Mouse (Mus musculus): ENCODE data around the gene Slc26a5. TPM values are rescaled to one million over a fixed set of nuclear protein-coding genes. Genes with fewer than 3 reads are reported as not detected.

The Slc26a5 gene
- total and polyA plus RNA-seq, 3 experiments = not detected

DNA sequence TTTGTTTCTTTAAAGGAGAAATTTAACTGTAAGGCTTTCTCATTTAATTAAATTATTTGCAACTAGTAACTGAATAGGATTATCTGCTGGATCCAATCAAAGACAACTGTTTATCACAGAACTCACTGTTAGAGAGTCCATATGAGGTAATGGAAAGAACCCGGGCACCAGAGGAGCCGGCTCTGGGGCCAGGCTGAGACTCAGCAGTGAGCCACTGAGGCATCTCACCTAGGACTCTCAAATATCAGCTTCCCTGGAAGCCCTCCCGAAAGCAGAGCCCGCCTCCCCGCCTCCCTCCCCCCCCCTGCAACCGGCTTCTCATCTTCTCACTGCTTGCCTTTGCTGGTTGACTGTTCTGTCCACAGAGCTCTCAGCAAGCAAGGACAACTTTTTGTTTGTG lies 37.8 kb downstream of the Slc26a5 start:
- no peaks in the 10 kb centered on the region for H3K79me2 ChIP-seq (ENCODE audit: control insufficient read depth, insufficient read depth, low read length, poor library complexity)
- H3K27me3 ChIP-seq (ENCODE audit: control insufficient read depth in 1 of 2, insufficient read depth in 2 of 2, low read length in 2 of 2) = peaks cover 2 to 7% of the 10 kb centered on the region in 2 experiments; a peak in 3 of 4 replicates
- H3K36me3 ChIP-seq (ENCODE audit: control insufficient read depth in 1 of 2, insufficient read depth in 2 of 2, low read length in 2 of 2) = no peaks in the 10 kb centered on the region
- no peaks in the 10 kb centered on the region for H3K4me1 ChIP-seq (ENCODE audit: control insufficient read depth in 1 of 2, insufficient read depth in 2 of 2, low read length in 2 of 2)
- no peak overlapping the region for H3K27ac ChIP-seq (ENCODE audit: control insufficient read depth, low read depth, low read length)
- no peak overlapping the region for H3K9ac ChIP-seq (ENCODE audit: control insufficient read depth, low read depth, low read length, poor library complexity, severe bottlenecking)
- H3K9me3 ChIP-seq (replicated peaks; ENCODE audit: insufficient read depth, low read length) = no peaks in the 10 kb centered on the region
- H3K4me3 ChIP-seq (ENCODE audit: control insufficient read depth in 1 of 2, insufficient read depth in 1 of 2, low read depth in 2 of 2, low read length in 2 of 2) = no peak overlapping the region
- TF ChIP-seq UBTF (IDR thresholded peaks at IDR 0.05; ENCODE audit: borderline replicate concordance, insufficient read depth, low read depth, low read length) (no peak), EP300 (IDR thresholded peaks at IDR 0.05; ENCODE audit: low read depth in 1 of 2, low read length in 2 of 2) (no peak), HCFC1 (IDR thresholded peaks at IDR 0.05; ENCODE audit: low read depth, low read length) (no peak), SMC3 (IDR thresholded peaks at IDR 0.05; ENCODE audit: low read depth, low read length) (no peak), MYB (IDR thresholded peaks at IDR 0.05; ENCODE audit: low read depth, low read length) (no peak), NRF1 (IDR thresholded peaks at IDR 0.05; ENCODE audit: insufficient read depth, low read depth, low read length, poor library complexity, severe bottlenecking) (no peak), ZKSCAN1 (IDR thresholded peaks at IDR 0.05; ENCODE audit: low read depth, low read length) (no peak), GATA1 (IDR thresholded peaks at IDR 0.05; ENCODE audit: low read depth, low read length) (no peak), POLR2A (IDR thresholded peaks at IDR 0.05; ENCODE audit: control insufficient read depth in 1 of 2, insufficient read depth in 1 of 2, low read depth in 1 of 2, low read length in 2 of 2, poor library complexity in 1 of 2) (no peak), POLR2AphosphoS5 (IDR thresholded peaks at IDR 0.05; ENCODE audit: borderline replicate concordance, low read depth, low read length) (no peak), USF2 (IDR thresholded peaks at IDR 0.05; ENCODE audit: borderline replicate concordance in 1 of 2, insufficient read depth in 1 of 2, low read depth in 1 of 2, low read length in 2 of 2) (no peak), BHLHE40 (IDR thresholded peaks at IDR 0.05; ENCODE audit: borderline replicate concordance, low read depth, low read length) (no peak), MXI1 (IDR thresholded peaks at IDR 0.05; ENCODE audit: low read depth, low read length) (no peak), RCOR1 (IDR thresholded peaks at IDR 0.05; ENCODE audit: low read depth, low read length) (no peak), ZNF384 (IDR thresholded peaks at IDR 0.05; ENCODE audit: low read depth, low read length) (no peak), MEF2A (IDR thresholded peaks at IDR 0.05; ENCODE audit: extremely low read depth, insufficient replicate concordance, low read depth, low read length, poor library complexity, severe bottlenecking) (no peak), TBP (IDR thresholded peaks at IDR 0.05; ENCODE audit: low read depth, low read length) (no peak)
- DNase-seq (ENCODE audit: low read depth, low spot score) = no peak

DNA sequence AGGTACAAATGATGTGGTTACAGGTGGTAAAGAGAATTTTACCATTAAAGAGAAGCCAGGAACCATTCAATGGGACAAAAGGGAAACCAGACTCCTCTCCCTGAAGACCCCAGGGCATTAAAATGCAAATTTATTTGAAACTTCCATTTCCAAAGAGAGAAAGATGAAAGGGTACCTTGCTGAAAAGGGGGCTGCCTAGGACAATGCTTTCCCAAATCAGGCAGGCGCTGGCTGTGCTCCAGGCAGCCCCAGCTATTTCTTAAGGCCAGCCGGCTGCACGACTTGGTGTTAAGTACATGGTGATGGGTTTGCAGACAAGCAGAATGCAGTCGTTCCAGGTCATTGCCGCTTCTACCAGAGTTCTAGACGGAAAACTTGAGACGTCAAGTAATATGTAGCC lies 39.0 kb downstream of the Slc26a5 start:
- DNase-seq (ENCODE audit: low read depth, low spot score) = no peak
- Histone ChIP-seq H3K4me1 (ENCODE audit: control insufficient read depth in 1 of 2, insufficient read depth in 2 of 2, low read length in 2 of 2) (no peaks in the 10 kb centered on the region), H3K4me3 (ENCODE audit: control insufficient read depth in 1 of 2, insufficient read depth in 1 of 2, low read depth in 2 of 2, low read length in 2 of 2) (no peak overlapping the region), H3K9ac (ENCODE audit: control insufficient read depth, low read depth, low read length, poor library complexity, severe bottlenecking) (no peak overlapping the region), H3K9me3 (replicated peaks; ENCODE audit: insufficient read depth, low read length) (no peaks in the 10 kb centered on the region), H3K27ac (ENCODE audit: control insufficient read depth, low read depth, low read length) (no peak overlapping the region), H3K36me3 (ENCODE audit: control insufficient read depth in 1 of 2, insufficient read depth in 2 of 2, low read length in 2 of 2) (no peaks in the 10 kb centered on the region), H3K27me3 (ENCODE audit: control insufficient read depth in 1 of 2, insufficient read depth in 2 of 2, low read length in 2 of 2) (peaks cover 2% of the 10 kb centered on the region in 2 experiments; a peak in 3 of 4 replicates), H3K79me2 (ENCODE audit: control insufficient read depth, insufficient read depth, low read length, poor library complexity) (no peaks in the 10 kb centered on the region)
- no peak for TF ChIP-seq SIN3A (IDR thresholded peaks at IDR 0.05; ENCODE audit: low read length)
- no peak for TF ChIP-seq POLR2A (IDR thresholded peaks at IDR 0.05; ENCODE audit: control insufficient read depth in 1 of 2, insufficient read depth in 1 of 2, low read depth in 1 of 2, low read length in 2 of 2, poor library complexity in 1 of 2)
- TF ChIP-seq ETS1 (IDR thresholded peaks at IDR 0.05; ENCODE audit: low read depth, low read length) = no peak
- TF ChIP-seq POLR2AphosphoS2 (IDR thresholded peaks at IDR 0.05; ENCODE audit: low read length) = no peak
- TF ChIP-seq JUND (IDR thresholded peaks at IDR 0.05; ENCODE audit: low read depth, low read length) = no peak
- no peak for TF ChIP-seq HCFC1 (IDR thresholded peaks at IDR 0.05; ENCODE audit: low read depth, low read length)
- no peak for TF ChIP-seq USF1 (IDR thresholded peaks at IDR 0.05; ENCODE audit: low read depth, low read length)
- TF ChIP-seq TBP (IDR thresholded peaks at IDR 0.05; ENCODE audit: low read depth, low read length) = no peak
- no peak for TF ChIP-seq MAX (IDR thresholded peaks at IDR 0.05; ENCODE audit: low read length)
- no peak for TF ChIP-seq RCOR1 (IDR thresholded peaks at IDR 0.05; ENCODE audit: low read depth, low read length)
- no peak for TF ChIP-seq CHD1 (IDR thresholded peaks at IDR 0.05; ENCODE audit: low read depth, low read length)
- no peak for TF ChIP-seq CHD2 (IDR thresholded peaks at IDR 0.05; ENCODE audit: low read length)
- no peak for TF ChIP-seq GABPA (IDR thresholded peaks at IDR 0.05; ENCODE audit: low read depth, low read length)
- TF ChIP-seq NRF1 (IDR thresholded peaks at IDR 0.05; ENCODE audit: insufficient read depth, low read depth, low read length, poor library complexity, severe bottlenecking) = no peak
- TF ChIP-seq BHLHE40 (IDR thresholded peaks at IDR 0.05; ENCODE audit: borderline replicate concordance, low read depth, low read length) = no peak
- no peak for TF ChIP-seq ZC3H11A (IDR thresholded peaks at IDR 0.05; ENCODE audit: low read depth, low read length)
- no peak for TF ChIP-seq TAL1 (IDR thresholded peaks at IDR 0.05; ENCODE audit: low read length)

Data from MEL (cell line).